Mouse (Mus musculus) myocyte (in vitro differentiated cells): ENCODE results near the gene Eif4g3. TPM values are rescaled to one million over a fixed set of nuclear protein-coding genes. Genes with fewer than 3 reads are reported as not detected.

ENCODE experiments used
- H3K27me3 ChIP-seq: one replicate; pipeline ENCODE4 v1.6.1; 2011; ENCODE audit not compliant: control insufficient read depth, insufficient read depth, insufficient read length
- H3K36me3 ChIP-seq: one replicate; pipeline ENCODE4 v1.6.1; 2011; ENCODE audit not compliant: control insufficient read depth, insufficient read depth
- H3K4me2 ChIP-seq: one replicate; pipeline ENCODE4 v1.6.1; 2011; ENCODE audit warnings: low read depth, control low read depth
- H3K4me3 ChIP-seq: one replicate; pipeline ENCODE4 v1.5.1; 2011; ENCODE audit warnings: mild to moderate bottlenecking, control low read depth, moderate library complexity
- H3K79me2 ChIP-seq: one replicate; pipeline ENCODE4 v1.6.1; 2011; ENCODE audit not compliant: control insufficient read depth, insufficient read depth
- H3ac ChIP-seq: one replicate; pipeline ENCODE4 v1.6.1; 2011; ENCODE audit not compliant: control insufficient read depth, insufficient read length
- CEBPB ChIP-seq: IDR thresholded peaks from 2 replicates; pipeline ENCODE4 v1.6.1; 2011; ENCODE audit warnings: mild to moderate bottlenecking, moderate library complexity; ENCODE audit not compliant: poor library complexity, insufficient read depth, severe bottlenecking
- E2F4 ChIP-seq: IDR thresholded peaks from one replicate; pipeline ENCODE4 v1.6.1; 2011; ENCODE audit warnings: mild to moderate bottlenecking, control low read depth, moderate library complexity; ENCODE audit not compliant: insufficient read depth
- MAX ChIP-seq: IDR thresholded peaks from one replicate; pipeline ENCODE4 v1.6.1; 2011; ENCODE audit warnings: low read depth, mild to moderate bottlenecking, control low read depth
- MYOD1 ChIP-seq, 3 experiments: IDR thresholded peaks; one replicate each; pipeline ENCODE4 v1.6.1; 2011; ENCODE audit warnings: control low read depth in 2 of 3, low read depth in 2 of 3, mild to moderate bottlenecking in 2 of 3, moderate library complexity in 1 of 3; ENCODE audit not compliant: insufficient read length in 2 of 3, control insufficient read depth in 1 of 3
- MYOG ChIP-seq, 3 experiments: IDR thresholded peaks; one replicate each; pipeline ENCODE4 v1.6.1; 2011; ENCODE audit warnings: control low read depth in 2 of 3, low read depth in 2 of 3, mild to moderate bottlenecking in 2 of 3; ENCODE audit not compliant: insufficient read length in 2 of 3, control insufficient read depth in 1 of 3, insufficient read depth in 1 of 3
- POLR2A ChIP-seq: IDR thresholded peaks from one replicate; pipeline ENCODE4 v1.6.1; 2011; ENCODE audit warnings: low read depth, mild to moderate bottlenecking, control low read depth, moderate library complexity; ENCODE audit not compliant: insufficient read length
- POLR2AphosphoS2 ChIP-seq: IDR thresholded peaks from one replicate; pipeline ENCODE4 v1.6.1; 2011; ENCODE audit warnings: low read depth, control low read depth; ENCODE audit not compliant: insufficient read length
- REST ChIP-seq: IDR thresholded peaks from one replicate; pipeline ENCODE4 v1.6.1; 2011; ENCODE audit warnings: mild to moderate bottlenecking, control low read depth, moderate library complexity; ENCODE audit not compliant: insufficient read depth, insufficient read length
- SRF ChIP-seq: IDR thresholded peaks from one replicate; pipeline ENCODE4 v1.6.1; 2011; ENCODE audit warnings: low read depth; ENCODE audit not compliant: control insufficient read depth, insufficient read length
- TCF12 ChIP-seq: IDR thresholded peaks from one replicate; pipeline ENCODE4 v1.6.1; 2011; ENCODE audit warnings: mild to moderate bottlenecking, control low read depth; ENCODE audit not compliant: poor library complexity, insufficient read depth, severe bottlenecking
- TCF3 ChIP-seq: IDR thresholded peaks from one replicate; pipeline ENCODE4 v1.6.1; 2011; ENCODE audit warnings: low read depth, control low read depth; ENCODE audit not compliant: insufficient read length
- USF1 ChIP-seq: IDR thresholded peaks from one replicate; pipeline ENCODE4 v1.6.1; 2011; ENCODE audit warnings: low read depth, mild to moderate bottlenecking, control low read depth, moderate library complexity
- polyA plus RNA-seq: library from polyadenylated mRNA; unstranded; fragments of >200 nt; fragmentation: generic; extraction: Trizol; gene quantifications from one replicate; pipeline ENCODE4 v1.2.1, GENCODE M21; 2012; ENCODE audit warnings: missing spikeins

Gene Eif4g3
- polyA plus RNA-seq, 1 experiment = 32.9 TPM

- Histone ChIP-seq H3K4me3 (no peak overlapping the region), H3K79me2 (peaks cover 11% of the 10 kb centered on the region), H3K4me2 (no peak overlapping the region), H3K27me3 (no peaks in the 10 kb centered on the region), H3ac (no peak overlapping the region), H3K36me3 (peaks cover 5% of the 10 kb centered on the region)
- TF ChIP-seq MYOG (IDR thresholded peaks at IDR 0.05; ENCODE audit: control insufficient read depth in 1 of 3, insufficient read depth in 1 of 3, insufficient read length in 2 of 3, low read depth in 2 of 3) = no peak
- no peak for TF ChIP-seq USF1
- TF ChIP-seq MAX = no peak
- no peak for TF ChIP-seq E2F4
- TF ChIP-seq MYOD1 (IDR thresholded peaks at IDR 0.05; ENCODE audit: control insufficient read depth in 1 of 3, insufficient read length in 2 of 3, low read depth in 2 of 3) = no peak
Observed at GRCm38 (mm10) chr4:138029168-138029567, 36.3 kb downstream of the Eif4g3 start.

GRCm38 (mm10) chr4:138031828-138032227, 39.0 kb downstream of the Eif4g3 start:
- no peaks in the 10 kb centered on the region for H3K27me3 ChIP-seq
- peaks cover 5% of the 10 kb centered on the region for H3K36me3 ChIP-seq
- no peak overlapping the region for H3K4me2 ChIP-seq
- H3K4me3 ChIP-seq = no peak overlapping the region
- TF ChIP-seq MYOD1 (IDR thresholded peaks at IDR 0.05; ENCODE audit: control insufficient read depth in 1 of 3, insufficient read length in 2 of 3, low read depth in 2 of 3) (no peak), POLR2A (no peak), CEBPB (no peak), SRF (no peak), TCF12 (no peak), MAX (no peak), USF1 (no peak), REST (no peak), MYOG (IDR thresholded peaks at IDR 0.05; ENCODE audit: control insufficient read depth in 1 of 3, insufficient read depth in 1 of 3, insufficient read length in 2 of 3, low read depth in 2 of 3) (no peak), TCF3 (no peak), POLR2AphosphoS2 (no peak), E2F4 (no peak)
- H3K79me2 ChIP-seq = peaks cover 7% of the 10 kb centered on the region
- no peak overlapping the region for H3ac ChIP-seq

- H3K4me3 ChIP-seq = no peak overlapping the region
- TF ChIP-seq MYOD1 (IDR thresholded peaks at IDR 0.05; ENCODE audit: control insufficient read depth in 1 of 3, insufficient read length in 2 of 3, low read depth in 2 of 3) (no peak), POLR2A (no peak), TCF12 (no peak), E2F4 (no peak), MYOG (IDR thresholded peaks at IDR 0.05; ENCODE audit: control insufficient read depth in 1 of 3, insufficient read depth in 1 of 3, insufficient read length in 2 of 3, low read depth in 2 of 3) (no peak), USF1 (no peak), CEBPB (no peak), SRF (no peak), REST (no peak), POLR2AphosphoS2 (no peak), MAX (no peak)
- no peak overlapping the region for H3K4me2 ChIP-seq
- peaks cover 5% of the 10 kb centered on the region for H3K36me3 ChIP-seq
- no peak overlapping the region for H3ac ChIP-seq
- H3K79me2 ChIP-seq = peaks cover 22% of the 10 kb centered on the region
- no peaks in the 10 kb centered on the region for H3K27me3 ChIP-seq
Observed at GRCm38 (mm10) chr4:138033871-138034270, 41.0 kb downstream of the Eif4g3 start.

DNA sequence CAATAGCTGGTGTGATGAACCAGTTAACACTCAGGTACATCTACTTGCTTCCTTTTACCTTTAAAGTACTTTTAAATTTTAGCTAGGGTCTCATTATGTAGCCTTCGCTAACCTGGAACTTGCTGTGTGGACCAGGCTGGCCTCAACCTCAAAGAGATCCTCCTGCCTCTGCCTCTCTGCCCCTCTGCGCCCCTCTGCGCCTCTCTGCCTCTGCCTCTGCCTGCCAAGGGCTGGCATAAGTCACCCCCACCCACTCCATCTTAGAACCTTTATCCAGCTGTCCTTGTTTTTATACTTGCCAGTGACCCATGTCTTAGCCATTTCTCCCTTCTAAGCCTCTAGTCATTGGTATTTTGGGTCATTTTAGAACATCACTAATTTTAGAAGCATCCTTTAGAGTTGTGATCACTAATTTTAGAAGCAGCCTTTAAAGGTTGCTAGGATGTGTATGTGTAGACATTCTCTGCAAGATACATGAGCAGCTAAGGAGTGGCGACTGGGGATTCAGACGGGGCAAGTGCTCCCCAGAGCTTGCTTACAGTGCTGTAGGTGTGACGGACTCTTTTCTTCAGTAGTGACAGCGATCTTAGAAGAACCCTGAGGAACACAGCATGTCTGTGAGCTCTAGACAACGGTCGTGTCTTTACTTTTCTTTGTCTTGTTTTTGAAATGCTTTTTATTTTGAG, 42.8 kb downstream of the Eif4g3 start:
- Histone ChIP-seq H3K4me3 (no peak overlapping the region), H3K27me3 (no peaks in the 10 kb centered on the region), H3K4me2 (no peak overlapping the region), H3ac (no peak overlapping the region), H3K36me3 (peaks cover under 1% of the 10 kb centered on the region), H3K79me2 (peaks cover 38% of the 10 kb centered on the region)
- no peak for TF ChIP-seq TCF12
- TF ChIP-seq MYOD1 (IDR thresholded peaks at IDR 0.05; ENCODE audit: control insufficient read depth in 1 of 3, insufficient read length in 2 of 3, low read depth in 2 of 3) = no peak
- TF ChIP-seq E2F4 = no peak
- no peak for TF ChIP-seq REST
- TF ChIP-seq POLR2A = no peak
- TF ChIP-seq USF1 = no peak
- TF ChIP-seq MYOG (IDR thresholded peaks at IDR 0.05; ENCODE audit: control insufficient read depth in 1 of 3, insufficient read depth in 1 of 3, insufficient read length in 2 of 3, low read depth in 2 of 3) = no peak
- no peak for TF ChIP-seq TCF3
- no peak for TF ChIP-seq MAX
- TF ChIP-seq SRF = no peak
- TF ChIP-seq CEBPB = no peak
- TF ChIP-seq POLR2AphosphoS2 = no peak

- Histone ChIP-seq H3K79me2 (peaks cover 40% of the 10 kb centered on the region), H3K4me3 (no peak overlapping the region), H3K4me2 (no peak overlapping the region), H3K36me3 (no peaks in the 10 kb centered on the region), H3K27me3 (no peaks in the 10 kb centered on the region), H3ac (no peak overlapping the region)
- TF ChIP-seq TCF3 = no peak
- TF ChIP-seq USF1 = no peak
- no peak for TF ChIP-seq CEBPB
- TF ChIP-seq MYOD1 (IDR thresholded peaks at IDR 0.05; ENCODE audit: control insufficient read depth in 1 of 3, insufficient read length in 2 of 3, low read depth in 2 of 3) = no peak
- TF ChIP-seq SRF = no peak
- TF ChIP-seq E2F4 = no peak
- no peak for TF ChIP-seq TCF12
- TF ChIP-seq MAX = no peak
- no peak for TF ChIP-seq MYOG (IDR thresholded peaks at IDR 0.05; ENCODE audit: control insufficient read depth in 1 of 3, insufficient read depth in 1 of 3, insufficient read length in 2 of 3, low read depth in 2 of 3)
- TF ChIP-seq POLR2A = no peak
- TF ChIP-seq REST = no peak
- TF ChIP-seq POLR2AphosphoS2 = no peak
Observed at GRCm38 (mm10) chr4:138037110-138037509, 44.3 kb downstream of the Eif4g3 start.
